Comparison of ENCODE assay signal across 8 mouse cellular contexts in the genomic region with DNA sequence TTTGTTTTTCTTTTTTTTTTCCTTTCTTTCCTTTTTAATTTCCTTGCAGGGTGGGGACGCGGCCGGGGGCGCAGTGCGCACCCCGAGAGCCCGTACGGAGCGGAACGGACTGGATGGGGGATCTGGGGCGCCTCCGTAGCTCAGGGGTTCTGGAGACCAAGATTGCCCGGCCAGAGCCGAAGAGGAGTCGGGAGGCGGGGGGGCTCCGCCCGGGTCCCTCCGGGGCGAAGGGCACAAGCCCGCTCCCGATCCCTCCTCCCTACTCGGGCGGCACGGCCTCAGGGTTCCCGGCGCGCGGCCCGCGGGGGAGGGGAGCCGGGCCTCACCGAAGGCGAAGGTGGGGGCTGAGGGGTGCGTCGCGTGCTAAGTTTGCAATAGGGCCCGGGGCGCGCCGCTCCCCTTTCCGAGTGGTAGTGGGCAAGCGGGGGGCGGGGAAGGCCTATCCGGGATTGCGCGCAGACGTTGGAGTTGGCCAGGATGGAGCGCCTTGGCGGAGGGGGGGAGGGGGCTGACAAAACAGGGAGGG. TPM values are rescaled to one million over a fixed set of nuclear protein-coding genes. Genes with fewer than 3 reads are reported as not detected.
DNase-seq lines count a peak whose midpoint lies in the region; ATAC-seq and TF ChIP-seq lines count a peak whose summit lies in the region.

No protein-coding gene starts in this region.

- H3K4me2 ChIP-seq in neural tube, embryonic 12.5 days (replicated peaks) = peak overlapping the region; percentile 99

- no peak for TF ChIP-seq CTCF in cerebellum, adult 2 months (IDR thresholded peaks at IDR 0.05; ENCODE audit: borderline replicate concordance, insufficient read depth, low read depth, low read length)
- TF ChIP-seq CTCF in liver, adult 2 months (IDR thresholded peaks at IDR 0.05; ENCODE audit: low read depth, low read length) = no peak

- WGBS in cerebellum, adult 2 months = under 1% methylated on average over 47 of the region's 50 CpGs
- 2% methylated on average over 43 of the region's 50 CpGs for WGBS in liver, adult 2 months
- WGBS in neural tube, embryonic 12.5 days = 1% methylated on average over 47 of the region's 50 CpGs

- peak; percentile 41 to 67 for DNase-seq in monocyte, adult 2 months (ENCODE audit: low read depth in 1 of 2, low spot score in 2 of 2)
- peak; percentile 84 to 86 for DNase-seq in cerebellum, adult 2 months
- DNase-seq in gastrocnemius, postnatal 10 days = peak; percentile 86
- DNase-seq in induced T-regulatory cell, adult 2 months (ENCODE audit: low read depth) = peak; percentile 87
- peak; percentile 71 for DNase-seq in liver, adult 2 months (ENCODE audit: extremely low read depth, low read depth, low spot score)
- DNase-seq in thymus, postnatal 0 days (ENCODE audit: low spot score) = peak; percentile 83

- no peak for ATAC-seq in monocyte, adult 5-6 weeks (replicated peaks; ENCODE audit: insufficient number of reproducible peaks, low FRiP score, low TSS enrichment, poor library complexity, severe bottlenecking)
- ATAC-seq in neural tube, embryonic 12.5 days (ENCODE audit: low FRiP score, low read depth) = peak; percentile 34

- no peaks in the 10 kb centered on the region for H3K27me3 ChIP-seq in cerebellum, adult 2 months (ENCODE audit: control insufficient read depth, insufficient read depth, low read length)
- no peaks in the 10 kb centered on the region for H3K27me3 ChIP-seq in liver, adult 2 months (ENCODE audit: control insufficient read depth, insufficient read depth, low read length)
- H3K27me3 ChIP-seq in neural tube, embryonic 12.5 days (replicated peaks) = peaks cover 41% of the 10 kb centered on the region

- TF ChIP-seq POLR2A in cerebellum, adult 2 months (IDR thresholded peaks at IDR 0.05; ENCODE audit: borderline replicate concordance, insufficient read depth, low read length) = no peak
- peak; percentile 35; the same call in 1 of the 2 replicates for TF ChIP-seq POLR2A in liver, adult 2 months (IDR thresholded peaks at IDR 0.05; ENCODE audit: extremely low read depth, insufficient read depth, low read length)

- H3K36me3 ChIP-seq in liver, adult 2 months (ENCODE audit: control insufficient read depth, insufficient read depth, low read length) = no peaks in the 10 kb centered on the region
- H3K36me3 ChIP-seq in neural tube, embryonic 12.5 days = no peaks in the 10 kb centered on the region

- H3K9ac ChIP-seq in liver, adult 2 months (ENCODE audit: low read depth, low read length) = peak overlapping the region; percentile 96
- H3K9ac ChIP-seq in neural tube, embryonic 12.5 days = peak overlapping the region; percentile 95

- peak overlapping the region; percentile 66 for H3K4me3 ChIP-seq in cerebellum, adult 2 months (replicated peaks; ENCODE audit: insufficient read depth, low read depth, low read length)
- H3K4me3 ChIP-seq in liver, adult 2 months (ENCODE audit: insufficient read depth, low read depth, low read length) = peak overlapping the region; percentile 97
- peak overlapping the region; percentile 82 for H3K4me3 ChIP-seq in neural tube, embryonic 12.5 days

- H3K9me3 ChIP-seq in neural tube, embryonic 12.5 days = no peaks in the 10 kb centered on the region

- peaks cover 12% of the 10 kb centered on the region for H3K4me1 ChIP-seq in cerebellum, adult 2 months (ENCODE audit: control insufficient read depth, insufficient read depth, low read length)
- H3K4me1 ChIP-seq in liver, adult 2 months (ENCODE audit: control insufficient read depth, insufficient read depth, low read length) = peaks cover 22% of the 10 kb centered on the region
- peaks cover 48% of the 10 kb centered on the region for H3K4me1 ChIP-seq in neural tube, embryonic 12.5 days

- peaks cover 41% of the 10 kb centered on the region for H3K79me2 ChIP-seq in liver, adult 2 months (ENCODE audit: control insufficient read depth, insufficient read depth, low read length)

- H3K27ac ChIP-seq in cerebellum, adult 2 months (ENCODE audit: insufficient read depth, low read length) = peak overlapping the region; percentile 93
- peak overlapping the region; percentile 99 for H3K27ac ChIP-seq in liver, adult 2 months (replicated peaks; ENCODE audit: insufficient read depth, low read depth, low read length)
- H3K27ac ChIP-seq in neural tube, embryonic 12.5 days = peak overlapping the region; percentile 91

RNA-seq across cellular contexts. Expression of a gene that starts 1.7 kb away (rescaled TPM):
- 28.4 to 40.6 TPM (median 30.5 TPM) in 3 replicates for total RNA-seq in monocyte, adult 5-6 weeks (2017)
- 61.6 and 62.9 TPM in 2 replicates for polyA plus RNA-seq in cerebellum, adult 2 months (2012; rRNA removed)
- 10 to 100 TPM; 29.2 to 35.9 TPM for total RNA-seq in gastrocnemius, postnatal 10 days (2021)
- 10.0 and 14.2 TPM in 2 replicates for total RNA-seq in liver, adult 2 months (2014; rRNA removed)
- 28.6 and 34.0 TPM in 2 replicates for polyA plus RNA-seq in liver, adult 2 months (2012; rRNA removed)
- polyA plus RNA-seq in neural tube, embryonic 12.5 days (2016; fragmentation: Nextera tagmentation; extraction: Ambion mirVana) = 15.6 and 17.5 TPM in 2 replicates
- 34.5 and 44.9 TPM in 2 replicates for polyA plus RNA-seq in thymus, postnatal 0 days (2015; fragmentation: Nextera tagmentation; extraction: Ambion mirVana)

RNA-seq across cellular contexts. Expression of a gene that starts 31.0 kb away (rescaled TPM):
- 13.0 to 24.9 TPM (median 21.2 TPM) in 3 replicates for total RNA-seq in monocyte, adult 5-6 weeks (2017)
- 34.8 and 36.0 TPM in 2 replicates for polyA plus RNA-seq in cerebellum, adult 2 months (2012; rRNA removed)
- total RNA-seq in gastrocnemius, postnatal 10 days (2021) = 10 to 100 TPM; 10.7 to 13.8 TPM
- 8.9 and 10.1 TPM in 2 replicates for total RNA-seq in liver, adult 2 months (2014; rRNA removed)
- polyA plus RNA-seq in liver, adult 2 months (2012; rRNA removed) = 17.8 and 22.7 TPM in 2 replicates
- polyA plus RNA-seq in neural tube, embryonic 12.5 days (2016; fragmentation: Nextera tagmentation; extraction: Ambion mirVana) = 67.6 and 70.6 TPM in 2 replicates
- 37.3 and 39.0 TPM in 2 replicates for polyA plus RNA-seq in thymus, postnatal 0 days (2015; fragmentation: Nextera tagmentation; extraction: Ambion mirVana)

RNA-seq across cellular contexts. Expression of a gene that starts 31.1 kb away (rescaled TPM):
- 62.4 to 77.3 TPM (median 66.5 TPM) in 3 replicates for total RNA-seq in monocyte, adult 5-6 weeks (2017)
- 161 and 187 TPM in 2 replicates for polyA plus RNA-seq in cerebellum, adult 2 months (2012; rRNA removed)
- total RNA-seq in gastrocnemius, postnatal 10 days (2021) = 100 to 1,000 TPM; 170 to 177 TPM
- total RNA-seq in liver, adult 2 months (2014; rRNA removed) = 46.6 and 61.1 TPM in 2 replicates
- 192 and 231 TPM in 2 replicates for polyA plus RNA-seq in liver, adult 2 months (2012; rRNA removed)
- 230 and 232 TPM in 2 replicates for polyA plus RNA-seq in neural tube, embryonic 12.5 days (2016; fragmentation: Nextera tagmentation; extraction: Ambion mirVana)
- polyA plus RNA-seq in thymus, postnatal 0 days (2015; fragmentation: Nextera tagmentation; extraction: Ambion mirVana) = 142 and 150 TPM in 2 replicates

RNA-seq across cellular contexts. Expression of a gene that starts 38.1 kb away (rescaled TPM):
- 0.39 TPM in 1 of 3 replicates, not detected in the others for total RNA-seq in monocyte, adult 5-6 weeks (2017)
- 0.33 and 0.41 TPM in 2 replicates for polyA plus RNA-seq in cerebellum, adult 2 months (2012; rRNA removed)
- total RNA-seq in gastrocnemius, postnatal 10 days (2021) = 1 to 10 TPM in 1 of 2 experiments, under 1 TPM in 1; 0.87 to 2.1 TPM
- total RNA-seq in liver, adult 2 months (2014; rRNA removed) = 190 and 205 TPM in 2 replicates
- 287 and 308 TPM in 2 replicates for polyA plus RNA-seq in liver, adult 2 months (2012; rRNA removed)
- polyA plus RNA-seq in neural tube, embryonic 12.5 days (2016; fragmentation: Nextera tagmentation; extraction: Ambion mirVana) = 0.08 and 0.51 TPM in 2 replicates
- 0.24 and 0.53 TPM in 2 replicates for polyA plus RNA-seq in thymus, postnatal 0 days (2015; fragmentation: Nextera tagmentation; extraction: Ambion mirVana)

RNA-seq across cellular contexts. Expression of a gene that starts 39.7 kb away (rescaled TPM):
- total RNA-seq in monocyte, adult 5-6 weeks (2017) = 1,029 to 1,258 TPM (median 1,077 TPM) in 3 replicates
- 1,163 and 1,164 TPM in 2 replicates for polyA plus RNA-seq in cerebellum, adult 2 months (2012; rRNA removed)
- 1,000 to 10,000 TPM in 1 of 2 experiments, 100 to 1,000 TPM in 1; 974 to 1,018 TPM for total RNA-seq in gastrocnemius, postnatal 10 days (2021)
- 812 and 946 TPM in 2 replicates for total RNA-seq in liver, adult 2 months (2014; rRNA removed)
- 1,151 and 1,204 TPM in 2 replicates for polyA plus RNA-seq in liver, adult 2 months (2012; rRNA removed)
- 515 and 520 TPM in 2 replicates for polyA plus RNA-seq in neural tube, embryonic 12.5 days (2016; fragmentation: Nextera tagmentation; extraction: Ambion mirVana)
- 612 and 638 TPM in 2 replicates for polyA plus RNA-seq in thymus, postnatal 0 days (2015; fragmentation: Nextera tagmentation; extraction: Ambion mirVana)
